Mouse (Mus musculus) cerebellum, adult 11 months (tissue): ENCODE measurements around the gene Ppp2r5c.

Experiments used
- DNase-seq: peaks from one replicate; pipeline ENCODE4 v3.0.0; 2022

The Ppp2r5c gene

DNA sequence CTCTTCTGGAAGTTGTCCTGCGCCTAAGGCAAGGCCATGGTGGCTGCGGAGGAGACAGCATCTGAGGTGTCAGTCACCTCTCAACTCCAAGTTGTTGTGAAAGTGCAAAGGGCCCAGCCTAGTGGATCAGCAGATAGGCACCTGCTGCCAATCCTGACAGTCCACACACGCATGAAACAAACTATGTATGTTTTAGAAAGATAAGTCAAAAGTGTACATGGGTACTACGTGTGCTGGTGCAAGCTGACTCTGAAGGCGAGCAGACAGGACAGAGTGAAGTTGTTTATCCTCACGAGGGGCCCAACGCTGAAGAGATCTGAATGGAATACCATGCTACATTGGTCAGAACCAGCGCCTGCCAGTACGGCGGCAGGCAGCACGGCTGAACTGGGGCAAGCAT is 117.9 kb downstream of the Ppp2r5c start:
- DNase-seq: no peak

DNA sequence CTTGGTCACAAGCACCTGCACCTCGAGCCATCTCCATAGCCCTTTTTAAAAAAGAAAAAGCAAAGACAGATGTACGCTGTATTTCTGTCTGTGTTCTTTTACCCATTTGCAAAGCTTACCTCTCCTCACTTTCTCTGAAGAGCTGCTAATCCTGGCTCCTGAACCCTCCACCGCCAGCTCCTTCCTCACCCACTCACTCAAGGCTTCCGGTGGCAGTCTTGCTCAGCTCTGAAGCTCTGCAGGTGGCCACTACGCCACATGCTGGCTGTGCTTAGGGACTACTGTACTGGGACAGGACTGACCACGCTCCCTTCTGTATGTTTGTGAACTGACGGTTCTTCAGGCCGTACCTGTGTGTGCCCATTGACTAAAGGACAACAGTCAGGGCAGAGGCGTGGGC is 119.4 kb downstream of the Ppp2r5c start:
- no peak for DNase-seq

DNA sequence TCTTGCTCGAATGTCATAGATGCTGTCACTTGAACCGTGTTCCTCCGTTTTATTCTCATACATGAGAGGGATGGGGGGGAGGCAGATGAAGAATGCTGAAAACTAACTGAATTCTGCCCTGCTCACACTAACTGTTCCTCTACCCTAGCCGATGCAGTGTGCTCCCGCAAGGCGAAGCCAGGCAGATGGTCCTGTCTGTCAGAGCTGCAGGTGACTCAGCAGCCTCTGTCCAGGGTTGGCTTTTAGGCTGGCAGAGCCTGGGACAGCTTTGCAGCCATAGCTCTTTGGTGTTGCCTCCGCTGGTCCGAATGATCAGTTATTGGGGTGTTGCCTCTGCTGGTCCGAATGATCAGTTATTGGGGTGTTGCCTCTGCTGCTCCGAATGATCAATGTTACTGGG is 124.1 kb downstream of the Ppp2r5c start:
- DNase-seq: no peak

- no peak for DNase-seq
These were observed 125.4 kb downstream of the Ppp2r5c start for GRCm38 (mm10) chr12:110572351-110572750.

GRCm38 (mm10) chr12:110573635-110574034 is 126.7 kb downstream of the Ppp2r5c start:
- DNase-seq: no peak

- no peak for DNase-seq
These were observed 129.0 kb downstream of the Ppp2r5c start for GRCm38 (mm10) chr12:110575926-110576325.

DNA sequence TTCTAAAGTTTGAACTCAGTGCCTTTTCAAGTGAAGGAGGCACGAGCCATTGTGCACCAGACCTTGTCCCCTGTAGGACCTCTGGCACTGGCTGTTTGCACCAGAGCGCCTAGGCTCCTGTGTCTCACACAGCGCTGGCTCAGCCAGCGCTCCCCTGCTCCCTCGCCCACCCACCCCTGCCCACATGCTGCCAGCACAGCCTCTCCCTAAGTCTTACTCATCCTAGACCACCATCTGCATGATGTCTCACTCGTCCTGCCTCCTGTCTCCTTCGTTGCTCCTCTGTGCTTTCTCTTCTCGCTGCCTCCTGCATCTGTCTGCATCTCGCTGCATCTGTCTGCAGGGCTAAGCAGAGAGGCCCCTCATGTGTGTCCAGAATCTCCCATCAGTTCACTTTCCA is 131.4 kb downstream of the Ppp2r5c start:
- no peak for DNase-seq

- DNase-seq: no peak
These were observed 141.7 kb downstream of the Ppp2r5c start for GRCm38 (mm10) chr12:110588622-110589021.

GRCm38 (mm10) chr12:110590804-110591259 is 143.9 kb downstream of the Ppp2r5c start:
- DNase-seq: no peak

GRCm38 (mm10) chr12:110591260-110591883 is 144.5 kb downstream of the Ppp2r5c start:
- DNase-seq: peak; percentile 98

- peak; percentile 75 for DNase-seq
These were observed 151.6 kb downstream of the Ppp2r5c start for GRCm38 (mm10) chr12:110598527-110598926.

DNA sequence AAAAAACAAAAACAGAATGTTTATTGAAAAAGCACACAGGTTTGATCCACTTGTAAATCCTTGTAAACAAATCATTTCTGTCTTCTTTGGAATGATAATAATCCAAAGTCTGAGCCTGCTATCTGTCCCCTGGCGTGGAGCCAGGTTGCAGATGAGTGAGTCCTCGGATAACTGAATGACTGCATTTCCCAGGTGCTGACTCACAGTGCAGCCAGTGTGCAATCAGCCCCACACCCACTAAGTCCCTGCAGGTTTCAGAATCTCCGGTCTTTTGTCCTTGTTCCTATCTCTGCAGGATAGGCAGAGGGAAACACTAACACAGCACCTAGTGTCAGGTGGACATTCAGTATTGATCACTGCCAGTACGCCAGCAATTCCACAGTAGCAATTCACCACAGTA is 152.9 kb downstream of the Ppp2r5c start:
- DNase-seq: no peak

DNA sequence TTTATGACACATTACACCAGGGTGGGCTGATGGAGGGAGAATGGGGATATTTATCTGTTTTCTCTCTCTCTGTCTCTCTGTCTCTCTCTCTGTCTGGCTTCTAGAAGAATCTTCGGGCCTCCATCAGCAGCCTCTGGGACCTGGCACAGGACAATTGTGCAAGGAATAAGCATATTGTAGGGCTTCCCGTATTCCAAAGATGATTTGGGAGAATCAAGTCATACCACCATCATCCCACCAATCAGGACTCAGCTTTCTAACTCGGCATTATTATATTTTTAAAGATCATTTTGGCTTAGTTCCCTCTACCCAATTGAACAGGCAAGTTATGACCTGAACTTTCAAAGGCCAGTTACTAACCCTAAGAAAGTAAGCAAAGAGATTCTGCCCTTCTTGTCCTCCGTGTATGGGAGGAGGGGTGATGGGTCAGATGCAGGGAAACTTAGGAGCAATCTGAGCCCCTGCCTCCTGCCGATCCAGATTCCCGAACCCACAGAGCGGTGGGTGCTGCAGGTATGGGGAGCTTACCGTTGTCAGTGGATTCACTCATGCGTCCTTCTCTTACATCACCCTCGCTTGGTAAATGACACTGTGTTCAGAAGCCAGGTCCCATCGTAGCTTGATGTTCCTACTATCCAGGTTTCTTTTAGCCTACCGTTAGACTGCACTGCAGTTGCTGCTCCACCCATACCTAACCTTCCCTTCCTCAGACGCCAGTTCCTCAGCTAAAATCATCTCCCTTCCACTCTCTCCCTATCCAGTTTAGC is 153.5 kb downstream of the Ppp2r5c start:
- DNase-seq: peak; percentile 37

GRCm38 (mm10) chr12:110601241-110602218 is 154.6 kb downstream of the Ppp2r5c start, which contains the start of gene Dync1h1:
TSS of gene Dync1h1 (plus strand) at chr12:110601452.
- DNase-seq: peak; percentile 92

- DNase-seq: no peak
These were observed 159.2 kb downstream of the Ppp2r5c start for GRCm38 (mm10) chr12:110606161-110606560.

- DNase-seq: no peak
These were observed 159.8 kb downstream of the Ppp2r5c start for GRCm38 (mm10) chr12:110606676-110607075.

DNA sequence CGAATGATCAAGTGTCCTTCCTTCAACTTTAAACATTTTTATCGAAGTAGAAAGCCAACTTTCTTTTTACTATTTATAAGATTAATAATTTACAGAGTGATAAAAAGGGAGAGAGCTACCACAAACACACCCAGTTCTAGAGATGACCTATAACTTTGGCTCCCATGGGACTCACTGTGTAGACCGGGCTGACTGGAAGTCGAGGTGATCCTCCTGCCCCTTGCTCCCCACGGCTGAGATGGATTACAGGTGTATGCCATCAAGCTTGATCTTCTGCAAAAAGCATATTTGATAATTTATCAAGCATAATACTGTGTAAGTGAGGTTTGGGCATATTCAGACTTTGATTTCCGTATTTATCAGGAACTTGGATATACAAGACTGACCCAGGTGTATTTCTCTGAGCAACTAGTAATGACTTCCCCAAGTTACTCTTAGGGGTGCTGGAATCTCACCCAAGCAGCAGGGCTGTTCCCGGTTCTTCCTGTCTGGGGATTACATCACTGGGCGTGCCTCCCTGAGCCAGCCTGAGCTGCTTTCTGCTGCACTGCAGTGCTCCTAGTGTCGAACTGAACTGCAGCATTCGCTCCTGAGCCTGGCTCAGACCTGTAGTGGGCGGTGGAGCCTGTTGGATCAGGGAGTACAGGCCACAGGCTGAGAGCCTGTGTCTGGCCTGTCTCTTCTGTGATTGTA is 161.7 kb downstream of the Ppp2r5c start:
- peak; percentile 55 for DNase-seq

DNA sequence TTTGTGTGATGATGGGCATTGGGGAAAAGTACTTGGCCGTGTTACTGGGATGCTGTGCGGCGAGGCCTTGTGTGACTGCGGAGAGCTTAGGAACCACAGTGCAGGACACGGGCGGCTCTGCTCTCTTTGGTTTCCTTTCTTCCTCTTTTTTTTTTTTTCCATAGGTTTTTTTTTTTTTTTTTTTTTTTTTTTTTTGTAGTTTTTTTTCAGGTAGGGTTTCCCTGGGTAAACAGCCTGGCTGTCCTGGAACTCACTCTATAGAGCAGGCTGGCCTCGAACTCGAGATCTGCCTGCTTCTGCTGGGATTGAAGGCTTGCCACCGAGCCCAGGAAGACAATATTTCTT is 162.2 kb downstream of the Ppp2r5c start:
- no peak for DNase-seq

- DNase-seq: no peak
These were observed 163.8 kb downstream of the Ppp2r5c start for GRCm38 (mm10) chr12:110610713-110611112.

DNA sequence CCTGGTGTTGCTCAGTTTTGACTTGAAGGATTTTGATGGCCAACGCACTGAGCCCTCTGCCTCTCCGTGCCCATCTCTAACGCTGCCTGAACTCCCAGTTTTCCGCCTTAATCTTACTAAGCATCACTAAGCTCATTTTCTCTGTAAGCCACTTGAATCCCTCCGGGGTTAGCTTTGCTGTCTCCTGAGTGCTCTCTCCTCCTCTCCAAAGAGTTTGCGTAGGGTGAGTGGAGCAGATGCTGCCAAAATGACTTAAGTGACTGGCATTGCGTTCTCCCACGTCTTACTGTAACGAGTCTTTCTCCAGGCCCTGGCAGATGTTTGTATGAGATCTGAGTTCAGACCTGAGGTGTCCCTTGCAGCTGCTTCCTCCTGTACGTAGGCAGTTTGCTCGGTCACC is 183.1 kb downstream of the Ppp2r5c start:
- no peak for DNase-seq
